Mouse (Mus musculus) myocyte (in vitro differentiated cells): ENCODE measurements around the gene Slc41a2.

Source experiments
- CEBPB ChIP-seq: IDR thresholded peaks from 2 replicates; pipeline ENCODE4 v1.6.1; 2011; ENCODE audit warnings: mild to moderate bottlenecking, moderate library complexity; ENCODE audit not compliant: poor library complexity, insufficient read depth, severe bottlenecking
- E2F4 ChIP-seq: IDR thresholded peaks from one replicate; pipeline ENCODE4 v1.6.1; 2011; ENCODE audit warnings: mild to moderate bottlenecking, control low read depth, moderate library complexity; ENCODE audit not compliant: insufficient read depth
- MAX ChIP-seq: IDR thresholded peaks from one replicate; pipeline ENCODE4 v1.6.1; 2011; ENCODE audit warnings: low read depth, mild to moderate bottlenecking, control low read depth
- MYOG ChIP-seq, 3 experiments: IDR thresholded peaks; one replicate each; pipeline ENCODE4 v1.6.1; 2011; ENCODE audit warnings: control low read depth in 2 of 3, low read depth in 2 of 3, mild to moderate bottlenecking in 2 of 3; ENCODE audit not compliant: insufficient read length in 2 of 3, control insufficient read depth in 1 of 3, insufficient read depth in 1 of 3
- POLR2A ChIP-seq: IDR thresholded peaks from one replicate; pipeline ENCODE4 v1.6.1; 2011; ENCODE audit warnings: low read depth, mild to moderate bottlenecking, control low read depth, moderate library complexity; ENCODE audit not compliant: insufficient read length
- TCF3 ChIP-seq: IDR thresholded peaks from one replicate; pipeline ENCODE4 v1.6.1; 2011; ENCODE audit warnings: low read depth, control low read depth; ENCODE audit not compliant: insufficient read length

- TF ChIP-seq E2F4, result no peak
- TF ChIP-seq POLR2A, result no peak
- no peak for TF ChIP-seq MAX
- no peak for TF ChIP-seq TCF3
- TF ChIP-seq CEBPB, result no peak
- TF ChIP-seq MYOG (IDR thresholded peaks at IDR 0.05; ENCODE audit: control insufficient read depth in 1 of 3, insufficient read depth in 1 of 3, insufficient read length in 2 of 3, low read depth in 2 of 3), result no peak
Measured at GRCm38 (mm10) chr10:83368918-83369317, 31.2 kb upstream of the Slc41a2 start.
